In the genomic region with DNA sequence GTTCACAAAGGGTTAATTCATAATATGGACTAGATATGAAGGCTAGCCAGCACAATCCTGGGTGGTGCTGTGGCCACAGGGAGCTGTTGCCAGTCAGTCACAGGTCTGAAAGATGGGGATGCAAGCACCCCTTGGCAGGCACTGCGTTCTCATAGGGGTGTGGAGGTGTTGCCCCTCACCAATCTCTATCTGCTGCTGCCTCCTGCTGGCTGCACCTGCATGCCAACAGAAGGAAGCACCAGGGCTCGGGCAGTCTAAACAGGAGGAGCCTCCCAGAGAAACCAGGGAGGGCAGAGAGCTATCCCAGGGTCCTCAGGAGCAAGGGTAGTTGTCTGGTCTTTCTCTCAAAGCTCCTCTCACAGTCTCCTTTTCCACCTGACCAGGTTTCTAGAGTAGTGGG, we compare ENCODE assay signal across 9 mouse cellular contexts. TPM values are rescaled to one million over a fixed set of nuclear protein-coding genes. Genes with fewer than 3 reads are reported as not detected.
DNase-seq lines count a peak whose midpoint lies in the region; ATAC-seq and TF ChIP-seq lines count a peak whose summit lies in the region.
"Had no signal": no experiment of that assay in that cellular context is flagged by ENCODE, and none has a peak within 500 bp of the region (broad histone marks: within the 10 kb centered on the region; RNA-seq: fewer than 3 reads in every experiment).

No protein-coding gene starts in this region.

- no peaks in the 10 kb centered on the region for H3K4me1 ChIP-seq in ES-Bruce4 (ENCODE audit: control insufficient read depth, insufficient read depth, low read length)
- H3K4me1 ChIP-seq in forebrain, embryonic 11.5 days (replicated peaks; ENCODE audit: control insufficient read depth, insufficient read depth, low read length), result no peaks in the 10 kb centered on the region
- H3K4me1 ChIP-seq: liver, embryonic 15.5 days had no signal

- peak; percentile 59 for TF ChIP-seq CTCF in ES-Bruce4 (IDR thresholded peaks at IDR 0.05; ENCODE audit: low read depth, low read length)

- no peaks in the 10 kb centered on the region for H3K36me3 ChIP-seq in ES-Bruce4 (ENCODE audit: control insufficient read depth, insufficient read depth, low read length, poor library complexity, severe bottlenecking)
- peaks cover 3% of the 10 kb centered on the region; the same call in 1 of the 2 replicates for H3K36me3 ChIP-seq in forebrain, embryonic 11.5 days (ENCODE audit: control insufficient read depth, insufficient read depth, low read length)
- H3K36me3 ChIP-seq: liver, embryonic 15.5 days had no signal

- H3K9me3 ChIP-seq in ES-Bruce4 (replicated peaks; ENCODE audit: control insufficient read depth, insufficient read depth, low read length, poor library complexity, severe bottlenecking), result no peaks in the 10 kb centered on the region
- H3K9me3 ChIP-seq in forebrain, embryonic 11.5 days (ENCODE audit: control insufficient read depth, low read length), result no peaks in the 10 kb centered on the region
- H3K9me3 ChIP-seq: liver, embryonic 15.5 days had no signal

- ATAC-seq in forebrain, embryonic 11.5 days (replicated peaks; ENCODE audit: low FRiP score), result no peak

- peak; percentile 14 to 28 for DNase-seq in cerebellum, postnatal 36 days
- DNase-seq in cerebellum, adult 9-10 months, result no peak
- DNase-seq in left cerebral cortex, postnatal 25 days (ENCODE audit: low spot score in 2 of 2), result peak; percentile 40 to 43
- DNase-seq in left cerebral cortex, adult 11 months (ENCODE audit: low spot score), result no peak
- peak; percentile 61 for DNase-seq in lung, postnatal 14 days
- DNase-seq in forebrain, embryonic 11.5 days (ENCODE audit: low spot score), result no peak
- no peak for DNase-seq in kidney, adult 9 months

- H3K4me2 ChIP-seq in forebrain, embryonic 11.5 days (ENCODE audit: low read depth, low read length, severe bottlenecking), result no peak overlapping the region
- H3K4me2 ChIP-seq: liver, embryonic 15.5 days had no signal

- no peak overlapping the region for H3K4me3 ChIP-seq in ES-Bruce4 (ENCODE audit: low read depth, low read length)
- no peak overlapping the region for H3K4me3 ChIP-seq in forebrain, embryonic 11.5 days (ENCODE audit: low read depth, low read length)
- H3K4me3 ChIP-seq: liver, embryonic 15.5 days had no signal

- WGBS in forebrain, embryonic 11.5 days, result 33% methylated on average over 2 of the region's 2 CpGs

- no peak overlapping the region for H3K27ac ChIP-seq in ES-Bruce4 (ENCODE audit: insufficient read depth, low read length)
- H3K27ac ChIP-seq in forebrain, embryonic 11.5 days (ENCODE audit: low read depth, low read length), result no peak overlapping the region
- H3K27ac ChIP-seq: liver, embryonic 15.5 days had no signal

- no peak overlapping the region for H3K9ac ChIP-seq in ES-Bruce4 (ENCODE audit: low read depth, poor library complexity, severe bottlenecking)
- no peak overlapping the region for H3K9ac ChIP-seq in forebrain, embryonic 11.5 days (ENCODE audit: low read length)
- H3K9ac ChIP-seq: liver, embryonic 15.5 days had no signal

- no peaks in the 10 kb centered on the region for H3K27me3 ChIP-seq in ES-Bruce4 (ENCODE audit: control insufficient read depth, insufficient read depth, low read length, poor library complexity, severe bottlenecking)
- H3K27me3 ChIP-seq in forebrain, embryonic 11.5 days (ENCODE audit: control insufficient read depth, insufficient read depth, low read length), result no peaks in the 10 kb centered on the region

- TF ChIP-seq EP300 in ES-Bruce4 (IDR thresholded peaks at IDR 0.05; ENCODE audit: insufficient read depth, low read depth, low read length), result no peak

- intact Hi-C loops in left cerebral cortex, postnatal 25 days (cut with DNase I), result loop anchor here (5.0 kb wide), 1 partner anchor 88 kb away; no protein-coding TSS in a partner anchor

- TF ChIP-seq POLR2A in ES-Bruce4 (IDR thresholded peaks at IDR 0.05; ENCODE audit: insufficient read depth, low read length), result no peak

RNA-seq across cellular contexts. Expression of gene Slc39a9, which starts 58.7 kb away (rescaled TPM):
- 10 to 100 TPM; 40.5 to 43.4 TPM for total RNA-seq in left cerebral cortex, postnatal 25 days (2021)
- 16.4 and 18.5 TPM in 2 replicates for polyA plus RNA-seq in ES-Bruce4 (2011; ENCODE audit: insufficient read depth, insufficient read length, low read depth, missing spikeins)
- 29.9 and 33.1 TPM in 2 replicates for polyA plus RNA-seq in forebrain, embryonic 11.5 days (2014; fragmentation: Nextera tagmentation; extraction: Ambion mirVana)

RNA-seq across cellular contexts. Expression of gene Erh, which starts 59.2 kb away (rescaled TPM):
- total RNA-seq in left cerebral cortex, postnatal 25 days (2021), result 10 to 100 TPM; 33.6 to 41.2 TPM
- polyA plus RNA-seq in ES-Bruce4 (2011; ENCODE audit: insufficient read depth, insufficient read length, low read depth, missing spikeins), result 84.0 and 84.7 TPM in 2 replicates
- 400 and 407 TPM in 2 replicates for polyA plus RNA-seq in forebrain, embryonic 11.5 days (2014; fragmentation: Nextera tagmentation; extraction: Ambion mirVana)

Comparison
In these comparisons a context has a peak if more than half of its experiments do, and no peak if none do; other contexts are left out.
1. DNase-seq: peak in cerebellum, postnatal 36 days (2 of 2), left cerebral cortex, postnatal 25 days (2 of 2) and lung, postnatal 14 days (single experiment); none in cerebellum, adult 9-10 months (single experiment), left cerebral cortex, adult 11 months (single experiment), forebrain, embryonic 11.5 days (single experiment) and kidney, adult 9 months (single experiment).